Mouse (Mus musculus) heart, adult 18-20 months (tissue): ENCODE measurements around the gene Mrpl35. TPM values are rescaled to one million over a fixed set of nuclear protein-coding genes. Genes with fewer than 3 reads are reported as not detected.
"Not testable (repeated sequence)": the region's sequence is repeated elsewhere in the genome, so short reads cannot be mapped to it uniquely, and the experiment has no call there.

Experiments
- DNase-seq, 2 experiments: peaks; one replicate each; pipeline ENCODE4 v3.0.0; 2021 to 2022; ENCODE audit warnings: mixed read lengths in 1 of 2
- long read RNA-seq, 2 experiments: library from polyadenylated mRNA; stranded (forward); transcript quantifications; one replicate each; pipeline ENCODE4 v2.0.0; 2021
- total RNA-seq, 2 experiments: library from RNA; stranded (reverse); gene quantifications; 2 replicates each; pipeline ENCODE4 v1.2.3; 2021

The Mrpl35 gene
- 10 to 100 TPM; 54.7 to 55.6 TPM for total RNA-seq
- long read RNA-seq, experiment 1, transcript Mrpl35-201 (4 exons, 3,721 nt) = major isoform, 72 of 74 reads
- long read RNA-seq, experiment 1, partial matches to known transcripts = 2 of 74 reads
- long read RNA-seq, experiment 1, other reads (novel, unspliced or antisense) = 0 of 74 reads
- long read RNA-seq, experiment 2, transcript Mrpl35-201 (4 exons, 3,721 nt) = major isoform, 42 of 44 reads
- long read RNA-seq, experiment 2, partial matches to known transcripts = 0 of 44 reads
- long read RNA-seq, experiment 2, other reads (novel, unspliced or antisense) = 2 of 44 reads

- DNase-seq = no peak
These were observed at the start of gene Mrpl35 for GRCm38 (mm10) chr6:71826869-71827268. Mrpl35 (minus strand) TSS chr6:71826969.

DNA sequence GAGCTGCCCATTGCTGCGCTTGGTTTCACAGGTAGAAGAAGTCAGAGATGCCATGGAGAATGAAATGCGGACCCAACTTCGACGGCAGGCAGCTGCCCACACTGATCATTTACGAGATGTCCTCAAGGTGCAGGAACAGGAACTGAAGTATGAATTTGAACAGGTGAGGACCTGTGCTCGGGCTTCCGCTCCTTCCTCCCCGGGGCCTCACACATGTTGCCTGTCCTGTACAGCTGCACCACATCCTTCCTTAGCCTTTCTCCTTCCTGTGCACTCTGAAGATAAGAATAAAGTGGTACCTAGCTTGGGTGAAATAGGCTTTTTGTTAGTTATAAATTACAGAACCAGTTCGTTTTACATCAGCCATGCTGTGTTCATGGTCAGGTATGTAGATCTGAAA is 44.6 kb upstream of the Mrpl35 start:
- no peak for DNase-seq

DNA sequence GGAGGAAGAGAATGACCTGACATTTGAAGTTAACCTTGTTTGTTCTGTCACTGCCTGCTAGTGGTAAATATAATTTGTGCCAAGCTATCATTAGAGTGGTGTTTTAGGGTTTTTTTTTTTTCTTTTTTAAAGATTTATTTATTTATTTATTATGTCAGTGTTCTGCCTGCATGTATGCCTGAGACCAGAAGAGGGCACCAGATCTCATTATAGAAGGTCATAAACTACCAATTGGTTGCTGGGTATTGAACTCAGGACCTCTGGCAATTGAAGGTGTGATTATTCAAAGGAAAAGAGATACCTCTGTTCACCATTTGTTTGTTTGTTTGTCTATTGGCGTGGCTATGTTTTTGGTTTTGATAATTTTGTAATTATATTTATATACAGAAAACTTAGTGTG is 42.0 kb upstream of the Mrpl35 start:
- DNase-seq = no peak

DNA sequence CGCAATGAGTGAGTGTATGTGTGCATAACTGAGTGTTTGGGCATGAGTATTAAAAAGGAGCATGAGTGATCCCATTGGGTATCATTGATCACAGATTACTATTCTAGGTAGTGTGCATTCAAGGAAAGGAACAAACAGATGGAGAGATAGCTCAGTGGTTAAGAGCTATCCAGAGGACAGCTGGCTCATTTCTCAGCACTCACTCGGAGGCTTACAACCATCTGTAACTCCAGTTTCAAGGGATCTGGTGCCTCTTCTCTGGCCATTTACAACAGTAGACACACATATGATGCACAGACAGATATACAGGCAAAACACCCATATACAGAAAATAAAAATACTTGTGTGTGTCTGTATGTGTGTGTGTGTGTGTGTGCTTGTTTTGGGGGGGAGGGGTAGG is 41.0 kb upstream of the Mrpl35 start:
- no peak for DNase-seq

DNA sequence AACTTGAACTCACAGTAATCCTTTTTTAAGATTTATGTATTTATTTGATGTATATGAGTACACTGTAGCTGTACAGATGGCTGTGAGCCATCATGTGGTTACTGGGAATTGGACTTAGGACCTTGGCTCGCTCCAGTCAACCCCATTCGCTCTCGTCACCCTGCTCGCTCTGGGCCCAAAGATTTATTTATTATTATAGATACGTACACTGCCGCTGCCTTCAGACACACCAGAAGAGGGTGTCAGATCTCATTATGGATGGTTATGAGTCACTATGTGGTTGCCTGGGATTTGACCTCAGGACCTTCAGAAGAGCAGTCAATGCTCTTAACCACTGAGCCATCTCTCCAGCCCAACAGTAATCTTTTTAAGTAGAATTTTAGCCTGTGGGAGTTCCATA is 20.1 kb upstream of the Mrpl35 start:
- DNase-seq = not testable (repeated sequence)

- no peak for DNase-seq
These were observed 14.0 kb upstream of the Mrpl35 start for GRCm38 (mm10) chr6:71840597-71841290.

- DNase-seq = no peak
These were observed 13.0 kb upstream of the Mrpl35 start for GRCm38 (mm10) chr6:71839815-71840214.

- no peak for DNase-seq
These were observed 10.0 kb upstream of the Mrpl35 start for GRCm38 (mm10) chr6:71836811-71837210.

DNA sequence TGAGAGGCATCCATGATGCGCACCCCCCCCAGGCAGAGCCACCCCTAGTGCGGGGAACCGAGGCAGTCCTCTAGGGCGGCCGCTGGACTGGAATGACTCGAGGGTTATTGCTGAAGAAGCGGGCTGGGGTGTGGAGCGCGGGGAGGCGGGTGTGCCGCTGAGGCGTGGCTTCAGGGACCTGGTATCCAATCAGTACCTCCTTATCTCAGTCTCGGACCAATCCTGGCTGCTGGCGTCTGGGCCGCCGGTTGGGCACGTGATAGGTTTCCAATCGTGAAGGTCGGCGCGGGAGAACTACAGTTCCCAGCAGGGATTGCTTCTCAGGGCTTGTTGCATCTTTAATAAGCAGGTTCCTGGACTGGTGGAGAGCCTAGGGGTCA is 4.8 kb upstream of the Mrpl35 start:
- peak; percentile 94 to 98 for DNase-seq

- peak; percentile 95 to 99 for DNase-seq
These were observed 4.2 kb upstream of the Mrpl35 start, which contains the start of gene Immt for GRCm38 (mm10) chr6:71830690-71831580. Immt (plus strand) TSS chr6:71831331.

GRCm38 (mm10) chr6:71829768-71830167 is 3.0 kb upstream of the Mrpl35 start:
- DNase-seq = no peak

DNA sequence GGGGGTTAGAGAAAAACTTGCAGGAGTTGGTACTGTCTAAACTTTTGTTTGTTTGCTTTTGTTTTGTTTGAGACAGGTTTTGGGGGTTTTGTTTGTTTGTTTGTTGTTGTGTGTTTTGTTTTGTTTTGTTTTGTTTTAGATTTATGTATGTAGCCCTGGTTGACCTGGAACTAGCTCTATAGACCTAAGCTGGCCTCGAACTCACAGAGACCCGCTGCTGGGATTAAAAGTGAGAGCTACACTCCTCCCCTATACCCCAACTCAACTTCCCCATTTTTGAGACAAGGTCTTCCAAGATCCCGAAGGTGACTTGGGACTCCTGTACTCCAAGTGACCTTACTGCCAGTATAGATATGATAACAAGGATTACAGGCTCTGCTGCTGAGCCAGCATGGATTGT is 2.8 kb downstream of the Mrpl35 start:
- DNase-seq = no peak

DNA sequence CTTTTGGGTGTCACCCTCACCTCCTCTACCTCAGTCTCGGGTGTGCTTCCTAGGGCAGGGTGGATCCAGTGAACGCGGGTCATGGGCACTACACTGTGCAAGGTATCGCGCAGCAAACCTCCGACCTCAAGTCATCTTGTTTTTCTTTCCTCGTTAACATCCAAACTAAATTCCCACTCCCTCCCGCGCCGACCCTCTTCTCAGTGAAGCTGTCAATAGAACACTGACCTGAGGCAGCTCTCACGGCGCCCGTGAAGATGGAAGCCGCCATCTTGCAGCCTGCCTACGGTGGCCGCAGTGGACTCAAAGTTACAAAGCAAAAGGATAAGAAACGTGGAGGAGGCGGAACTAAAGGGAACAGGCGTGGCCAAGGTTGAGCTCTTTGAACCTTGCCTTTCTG is 3.3 kb downstream of the Mrpl35 start:
- DNase-seq = peak; percentile 93 to 96

GRCm38 (mm10) chr6:71823085-71823484 is 3.7 kb downstream of the Mrpl35 start:
- no peak for DNase-seq

DNA sequence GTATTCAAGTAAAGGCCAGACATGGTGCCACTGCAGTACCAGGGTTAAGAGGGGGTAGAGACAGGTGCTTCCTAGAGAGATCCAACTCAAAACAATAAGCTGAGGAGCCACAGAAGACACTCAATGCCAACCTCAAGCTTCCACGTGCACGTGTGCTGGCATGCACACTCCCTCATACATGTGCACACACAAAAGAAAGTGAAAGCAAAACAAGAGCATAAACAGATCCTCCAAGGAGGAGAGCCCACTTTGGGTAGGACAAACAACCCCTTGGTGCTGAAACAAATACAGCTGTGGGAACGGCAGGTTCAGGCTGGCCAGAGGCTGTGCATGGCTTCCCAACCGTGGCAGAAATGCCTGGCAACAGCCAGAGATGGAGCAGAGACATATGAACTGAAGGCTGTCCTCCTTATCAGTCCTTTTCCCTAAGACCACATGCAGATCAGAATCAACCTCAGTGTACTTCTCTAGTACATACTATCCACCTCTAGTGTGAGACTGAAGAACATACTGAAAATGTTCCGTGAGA is 6.9 kb downstream of the Mrpl35 start:
- DNase-seq = no peak

GRCm38 (mm10) chr6:71812820-71813219 is 13.9 kb downstream of the Mrpl35 start:
- no peak for DNase-seq

- DNase-seq = no peak
These were observed 16.9 kb downstream of the Mrpl35 start for GRCm38 (mm10) chr6:71809890-71810289.

- DNase-seq = no peak
These were observed 20.1 kb downstream of the Mrpl35 start for GRCm38 (mm10) chr6:71806713-71807112.

GRCm38 (mm10) chr6:71804061-71804829 is 22.5 kb downstream of the Mrpl35 start:
- DNase-seq = peak; percentile 58 to 61

DNA sequence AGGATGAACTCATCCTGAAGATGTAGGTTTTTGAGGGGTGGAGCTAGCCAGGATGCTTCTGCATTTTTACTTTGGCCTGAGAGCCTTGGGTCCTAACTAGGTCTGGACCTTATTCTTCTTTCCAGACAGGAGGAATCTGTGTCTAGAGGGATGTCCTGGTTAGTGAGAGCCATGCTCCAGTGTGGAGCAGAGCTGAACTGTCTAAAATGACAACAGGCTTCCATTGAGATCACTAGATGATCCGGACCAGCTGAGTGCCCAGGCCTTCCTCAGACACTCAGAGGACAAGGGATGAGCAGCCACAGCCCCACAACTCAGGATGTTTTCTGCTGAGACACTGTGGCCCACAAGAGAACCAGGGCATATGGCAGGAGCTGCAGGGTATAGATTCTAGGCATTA is 23.2 kb downstream of the Mrpl35 start:
- no peak for DNase-seq

DNA sequence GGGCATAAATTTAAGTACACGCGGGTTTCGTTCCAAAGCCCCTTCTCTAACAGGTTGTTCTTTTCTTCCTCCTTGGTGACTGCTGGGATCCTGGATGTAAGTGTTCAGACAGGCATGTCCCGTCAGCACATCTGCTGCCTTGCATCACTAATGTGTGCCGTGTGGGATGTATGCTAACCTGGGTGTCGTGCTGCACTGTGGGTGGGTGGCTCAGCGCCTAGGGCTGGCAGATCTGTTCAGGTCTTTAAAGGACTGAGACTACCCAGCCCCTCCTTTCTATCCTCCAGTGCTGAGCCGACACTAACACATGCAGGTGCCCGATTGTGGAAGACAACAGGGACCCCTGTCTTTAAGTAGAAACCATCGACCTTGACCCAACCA is 25.1 kb downstream of the Mrpl35 start:
- no peak for DNase-seq
